Mouse (Mus musculus) lung, adult 2 months (tissue): ENCODE measurements at regions not wholly inside any gene's neighbourhood (a gene's known extent, or its start where the extent isn't known, plus 50 kb on each side); places are given as distances from the start of the nearest gene placed in this dataset.

ENCODE experiments used
- CTCF ChIP-seq: fragments of 200-500 bp; IDR thresholded peaks from 2 replicates; pipeline ENCODE4 v1.5.1; 2011; ENCODE audit warnings: mild to moderate bottlenecking, low read length, control low read depth; ENCODE audit not compliant: insufficient read depth
- POLR2A ChIP-seq: fragments of 200-500 bp; IDR thresholded peaks from 2 replicates; pipeline ENCODE4 v1.6.1; 2011; ENCODE audit warnings: low read depth, mild to moderate bottlenecking, control low read depth, low read length, borderline replicate concordance; ENCODE audit errors: extremely low read depth

DNA sequence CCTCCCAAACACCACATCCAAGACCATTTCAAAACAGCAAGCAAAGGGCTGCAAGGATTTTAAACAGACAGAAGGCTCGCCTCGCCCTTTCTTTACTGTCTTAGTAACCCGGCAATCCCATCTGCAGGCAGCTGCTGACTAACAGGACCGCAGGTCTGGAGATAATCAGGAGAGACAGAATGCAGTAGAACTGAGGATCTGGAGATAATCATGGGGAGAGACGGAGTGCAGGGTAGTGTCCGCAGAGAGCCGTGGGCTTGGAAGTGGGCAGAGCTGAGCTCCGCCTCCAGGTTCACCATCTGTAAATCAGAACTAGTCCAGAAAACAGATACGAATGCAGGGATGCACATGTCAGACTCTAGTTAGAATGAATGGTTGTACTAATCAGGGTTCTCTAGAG, 79.4 kb upstream of the Mgme1 start:
- TF ChIP-seq CTCF (no peak), POLR2A (no peak)
